Mouse (Mus musculus) limb, embryonic 11.5 days (tissue): ENCODE measurements at regions not wholly inside any gene's neighbourhood (a gene's known extent, or its start where the extent isn't known, plus 50 kb on each side); places are given as distances from the start of the nearest gene placed in this dataset.

ENCODE experiments used
- ATAC-seq: fragments of 200-750 bp; cut with Nextera tagmentation; 2 replicates; pipeline ENCODE4 v1.8.0; 2017; ENCODE audit warnings: low read depth; ENCODE audit not compliant: insufficient number of reproducible peaks, low FRiP score, low TSS enrichment
- DNase-seq: peaks from one replicate; pipeline ENCODE4 v3.0.0-alpha.2; 2015; ENCODE audit warnings: low spot score
- H3K27ac ChIP-seq: fragments of 300-500 bp; sonication (generic); replicated peaks from 2 replicates; pipeline ENCODE4 v1.5.1; 2014; ENCODE audit warnings: low read depth, mild to moderate bottlenecking, low read length
- H3K27me3 ChIP-seq: fragments of 300-500 bp; sonication (generic); 2 replicates; pipeline ENCODE4 v1.6.1; 2014; ENCODE audit warnings: mild to moderate bottlenecking, low read length, mixed read lengths; ENCODE audit not compliant: control insufficient read depth, insufficient read depth
- H3K36me3 ChIP-seq: fragments of 300-500 bp; sonication (generic); 2 replicates; pipeline ENCODE4 v1.6.1; 2014; ENCODE audit warnings: mild to moderate bottlenecking, low read length, moderate library complexity, mixed read lengths; ENCODE audit not compliant: control insufficient read depth, insufficient read depth
- H3K4me1 ChIP-seq: fragments of 300-500 bp; sonication (generic); 2 replicates; pipeline ENCODE4 v1.6.1; 2014; ENCODE audit warnings: low read length, mixed read lengths; ENCODE audit not compliant: control insufficient read depth, insufficient read depth
- H3K4me2 ChIP-seq: fragments of 300-500 bp; sonication (generic); 2 replicates; pipeline ENCODE4 v1.6.1; 2014; ENCODE audit warnings: low read depth, mild to moderate bottlenecking, moderate library complexity; ENCODE audit not compliant: severe bottlenecking
- H3K4me3 ChIP-seq: fragments of 300-500 bp; sonication (generic); 2 replicates; pipeline ENCODE4 v1.5.1; 2014; ENCODE audit warnings: low read depth, low read length
- H3K9ac ChIP-seq: fragments of 300-500 bp; sonication (generic); 2 replicates; pipeline ENCODE4 v1.6.1; 2014; ENCODE audit warnings: mild to moderate bottlenecking, low read length
- H3K9me3 ChIP-seq: fragments of 300-500 bp; sonication (generic); 2 replicates; pipeline ENCODE4 v1.6.1; 2016; ENCODE audit warnings: low read length; ENCODE audit not compliant: control insufficient read depth
- WGBS: fragments of 180-500 bp; shearing (Covaris S2); extraction: QIAGEN DNeasy Blood & Tissue Kit; methylation state at CpG from one replicate; pipeline ENCODE4 v1.1.7; 2014; 5-methylcytosine and 5-hydroxymethylcytosine counted together

- Histone ChIP-seq H3K9me3 (no peaks in the 10 kb centered on the region), H3K27ac (no peak overlapping the region), H3K27me3 (no peaks in the 10 kb centered on the region), H3K9ac (no peak overlapping the region), H3K4me3 (no peak overlapping the region), H3K4me1 (0 out of 2 replicates have a peak, but pooled peaks cover 3% of the 10 kb centered on the region), H3K4me2 (no peak overlapping the region), H3K36me3 (no peaks in the 10 kb centered on the region)
- ATAC-seq: no peak
- DNase-seq: no peak
- 94% methylated on average over 8 of the region's 8 CpGs for WGBS
These were observed 173.3 kb downstream of the Katnal1 start for GRCm38 (mm10) chr5:148755807-148756206.

DNA sequence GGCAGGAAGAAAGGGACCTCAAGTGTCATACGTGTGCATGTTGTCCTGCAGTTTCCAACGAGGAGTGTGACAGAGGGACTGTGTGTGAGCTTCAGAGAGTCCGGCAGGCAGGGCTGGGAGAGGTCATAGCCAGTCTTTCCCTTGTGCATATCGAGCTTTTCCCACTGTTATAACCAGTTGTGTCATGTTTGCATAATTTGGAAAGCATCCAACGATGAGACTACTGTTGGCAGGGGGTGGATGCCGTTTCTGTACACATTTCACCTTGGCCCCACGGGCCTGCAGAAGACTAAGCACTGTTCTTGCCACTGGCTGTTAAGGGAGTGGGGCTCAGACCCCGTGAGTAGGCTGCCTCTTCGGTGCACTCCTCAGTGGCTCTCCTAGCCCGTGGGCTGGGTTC, 174.2 kb downstream of the Katnal1 start:
- no peaks in the 10 kb centered on the region for H3K27me3 ChIP-seq
- no peaks in the 10 kb centered on the region for H3K9me3 ChIP-seq
- DNase-seq: no peak
- H3K36me3 ChIP-seq: no peaks in the 10 kb centered on the region
- ATAC-seq: no peak
- H3K4me1 ChIP-seq: 0 out of 2 replicates have a peak, but pooled peaks cover 3% of the 10 kb centered on the region
- no peak overlapping the region for H3K27ac ChIP-seq
- H3K4me2 ChIP-seq: no peak overlapping the region
- WGBS: 86% methylated on average over 10 of the region's 10 CpGs
- H3K4me3 ChIP-seq: no peak overlapping the region
- no peak overlapping the region for H3K9ac ChIP-seq

GRCm38 (mm10) chr5:148754363-148754762, 174.8 kb downstream of the Katnal1 start:
- Histone ChIP-seq H3K9ac (no peak overlapping the region), H3K4me2 (no peak overlapping the region), H3K27ac (no peak overlapping the region), H3K27me3 (no peaks in the 10 kb centered on the region), H3K9me3 (no peaks in the 10 kb centered on the region), H3K4me1 (0 out of 2 replicates have a peak, but pooled peaks cover 3% of the 10 kb centered on the region), H3K4me3 (no peak overlapping the region), H3K36me3 (no peaks in the 10 kb centered on the region)
- ATAC-seq (no peak), DNase-seq (no peak)
- WGBS: 92% methylated on average over 6 of the region's 6 CpGs

GRCm38 (mm10) chr5:148753457-148753856, 175.7 kb downstream of the Katnal1 start:
- Histone ChIP-seq H3K27me3 (no peaks in the 10 kb centered on the region), H3K9me3 (no peaks in the 10 kb centered on the region), H3K4me1 (0 out of 2 replicates have a peak, but pooled peaks cover 3% of the 10 kb centered on the region), H3K9ac (no peak overlapping the region), H3K4me3 (no peak overlapping the region), H3K4me2 (no peak overlapping the region), H3K36me3 (no peaks in the 10 kb centered on the region), H3K27ac (no peak overlapping the region)
- ATAC-seq (no peak), DNase-seq (no peak)
- 68% methylated on average over 4 of the region's 4 CpGs for WGBS

DNA sequence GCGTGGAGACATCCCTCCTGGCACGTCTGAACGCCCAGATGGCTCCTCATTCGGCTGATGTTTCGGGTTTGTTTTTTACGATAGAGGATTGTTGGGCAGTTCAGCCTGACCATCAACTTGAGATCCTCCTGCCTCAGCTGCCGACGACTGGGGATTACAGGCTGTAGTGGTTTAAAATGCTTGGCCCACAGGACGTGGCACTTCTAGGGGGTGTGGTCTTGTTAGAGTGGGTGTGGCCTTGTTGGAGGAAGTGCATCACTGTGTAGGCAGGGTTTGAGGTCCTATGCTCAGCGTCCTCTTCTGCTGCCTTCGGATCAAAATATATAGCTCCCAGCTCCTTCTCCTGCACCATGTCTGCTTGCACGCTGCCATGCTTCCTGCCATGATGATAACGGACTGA, 177.1 kb downstream of the Katnal1 start:
- Histone ChIP-seq H3K9me3 (no peaks in the 10 kb centered on the region), H3K36me3 (no peaks in the 10 kb centered on the region), H3K4me2 (no peak overlapping the region), H3K4me3 (no peak overlapping the region), H3K27me3 (no peaks in the 10 kb centered on the region), H3K9ac (no peak overlapping the region), H3K27ac (no peak overlapping the region), H3K4me1 (0 out of 2 replicates have a peak, but pooled peaks cover 3% of the 10 kb centered on the region)
- ATAC-seq: no peak
- no peak for DNase-seq
- WGBS: 95% methylated on average over 13 of the region's 13 CpGs

GRCm38 (mm10) chr5:148750002-148750734, 179.0 kb downstream of the Katnal1 start:
- Histone ChIP-seq H3K36me3 (no peaks in the 10 kb centered on the region), H3K4me1 (no peaks in the 10 kb centered on the region), H3K27me3 (no peaks in the 10 kb centered on the region), H3K4me2 (no peak overlapping the region), H3K4me3 (no peak overlapping the region), H3K9ac (no peak overlapping the region), H3K27ac (no peak overlapping the region), H3K9me3 (no peaks in the 10 kb centered on the region)
- WGBS: 92% methylated on average over 16 of the region's 16 CpGs
- DNase-seq: no peak
- ATAC-seq: no peak

DNA sequence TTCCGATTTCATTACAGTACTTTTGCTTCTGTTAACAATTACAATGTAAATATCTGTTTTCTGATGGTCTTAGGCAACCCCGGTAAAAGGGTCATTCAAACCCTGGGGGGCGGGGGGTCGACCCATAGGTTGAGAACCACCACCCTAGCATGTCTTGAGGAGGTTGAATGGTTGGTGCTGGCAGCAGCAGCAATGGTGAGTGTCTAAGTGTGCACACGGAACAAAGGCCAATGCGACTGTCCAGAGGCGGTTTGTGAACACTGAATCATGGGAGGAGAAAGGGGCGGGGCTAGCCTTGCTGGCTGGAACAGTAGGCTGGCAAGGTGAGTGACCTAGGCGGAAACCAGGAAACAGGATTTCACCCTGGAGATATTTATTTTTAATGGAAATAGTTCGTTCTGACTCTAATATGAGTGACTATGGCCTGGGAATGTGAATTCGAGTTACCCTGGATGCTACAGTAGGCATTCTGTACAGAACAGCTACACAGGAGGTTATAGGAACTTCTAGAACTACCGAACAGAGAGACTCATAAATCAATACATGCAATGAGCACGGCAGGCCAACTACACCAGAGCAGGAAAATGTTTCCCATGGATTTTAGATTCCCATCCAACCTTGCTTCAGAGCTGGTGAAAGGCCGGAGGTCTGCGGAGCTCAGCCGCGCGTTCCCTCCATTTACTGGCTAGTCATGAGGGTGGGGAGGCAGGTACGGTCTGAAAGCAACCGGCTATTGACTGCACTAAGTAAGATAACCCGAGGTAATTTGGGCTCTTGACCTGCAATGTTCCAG, 181.0 kb downstream of the Katnal1 start:
- no peak for ATAC-seq
- no peak overlapping the region for H3K4me3 ChIP-seq
- H3K27me3 ChIP-seq: no peaks in the 10 kb centered on the region
- no peaks in the 10 kb centered on the region for H3K36me3 ChIP-seq
- no peak for DNase-seq
- H3K9me3 ChIP-seq: no peaks in the 10 kb centered on the region
- no peaks in the 10 kb centered on the region for H3K4me1 ChIP-seq
- no peak overlapping the region for H3K4me2 ChIP-seq
- WGBS: 89% methylated on average over 21 of the region's 21 CpGs
- H3K9ac ChIP-seq: no peak overlapping the region
- no peak overlapping the region for H3K27ac ChIP-seq

DNA sequence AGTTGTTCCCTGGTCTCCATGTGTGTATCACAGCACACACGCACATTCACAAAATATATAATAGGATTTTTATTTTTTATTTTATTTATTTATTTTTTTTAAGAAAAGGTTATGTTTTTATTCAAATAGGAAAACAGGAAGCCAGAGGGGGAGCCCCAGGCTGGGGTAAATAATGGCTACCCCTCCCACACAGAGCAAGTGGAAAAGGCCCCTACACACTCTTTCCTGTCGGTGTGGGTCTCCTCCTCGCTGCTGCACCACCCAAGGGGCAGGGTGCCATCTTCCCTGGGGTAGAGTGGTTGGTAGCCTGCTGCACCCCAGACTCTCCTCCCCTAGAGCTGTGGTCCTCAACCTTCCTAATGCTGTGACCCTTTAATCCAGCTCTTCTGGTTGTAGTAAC, 181.6 kb downstream of the Katnal1 start:
- H3K4me3 ChIP-seq: no peak overlapping the region
- no peak overlapping the region for H3K27ac ChIP-seq
- H3K4me1 ChIP-seq: no peaks in the 10 kb centered on the region
- no peak overlapping the region for H3K4me2 ChIP-seq
- 93% methylated on average over 3 of the region's 3 CpGs for WGBS
- no peaks in the 10 kb centered on the region for H3K9me3 ChIP-seq
- H3K9ac ChIP-seq: no peak overlapping the region
- H3K27me3 ChIP-seq: no peaks in the 10 kb centered on the region
- no peaks in the 10 kb centered on the region for H3K36me3 ChIP-seq
- no peak for DNase-seq
- ATAC-seq: no peak
